Mouse (Mus musculus): ENCODE data around the gene Dtd1.

The Dtd1 gene

DNA sequence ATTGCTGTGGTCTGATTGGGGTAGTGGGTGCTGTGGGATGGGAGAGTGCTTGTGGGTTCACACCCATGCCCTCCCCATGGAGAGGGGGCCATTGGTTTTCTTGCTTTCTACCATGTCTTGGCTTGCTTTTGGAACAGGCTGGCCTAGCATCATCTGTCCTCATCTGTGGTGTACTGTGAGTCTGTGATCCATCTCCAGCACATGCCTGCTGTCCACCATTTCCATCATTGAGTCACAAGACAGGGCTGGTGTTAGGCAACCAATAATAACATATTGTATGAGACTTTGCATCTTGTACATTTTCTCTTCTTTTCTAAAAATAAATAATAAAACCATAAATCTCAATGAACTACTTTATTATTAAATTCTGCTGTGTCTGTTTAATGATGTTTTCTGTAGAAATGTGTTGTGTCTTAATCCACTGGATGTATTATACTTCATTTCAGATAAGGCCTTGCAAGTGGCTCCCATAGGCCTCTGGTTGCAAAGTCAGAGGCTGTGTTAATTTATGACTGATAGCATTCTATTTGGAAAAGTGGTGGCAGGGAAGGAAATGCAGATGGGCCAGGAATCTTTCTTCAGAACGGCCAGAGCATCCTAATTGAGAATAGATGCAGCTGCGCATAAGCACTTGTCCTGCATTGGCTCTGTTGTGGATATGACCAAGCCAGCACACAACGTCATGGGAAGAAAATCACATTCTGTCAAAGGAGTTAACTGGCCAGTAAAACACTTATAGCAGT lies 168.8 kb downstream of the Dtd1 start:
- no peak for DNase-seq (ENCODE audit: low spot score in 2 of 2)

DNA sequence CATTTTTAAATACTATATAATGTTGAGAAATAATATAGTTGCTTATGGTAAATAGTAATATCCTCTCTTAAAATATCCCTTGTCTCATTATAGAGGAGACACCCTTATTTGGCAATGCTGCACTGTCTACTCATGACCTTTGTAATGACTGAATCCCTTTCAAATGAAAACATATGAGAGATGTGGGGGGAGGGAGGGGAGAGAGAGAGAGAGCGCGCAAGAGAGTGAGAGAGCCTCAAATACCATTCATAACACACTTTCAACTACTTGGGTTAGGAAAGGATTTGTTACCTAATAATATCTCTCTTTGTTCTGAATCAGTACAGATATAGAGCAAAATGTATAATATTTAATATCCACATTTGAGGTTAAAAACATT lies 169.4 kb downstream of the Dtd1 start:
- DNase-seq (ENCODE audit: low spot score in 2 of 2) = no peak

DNA sequence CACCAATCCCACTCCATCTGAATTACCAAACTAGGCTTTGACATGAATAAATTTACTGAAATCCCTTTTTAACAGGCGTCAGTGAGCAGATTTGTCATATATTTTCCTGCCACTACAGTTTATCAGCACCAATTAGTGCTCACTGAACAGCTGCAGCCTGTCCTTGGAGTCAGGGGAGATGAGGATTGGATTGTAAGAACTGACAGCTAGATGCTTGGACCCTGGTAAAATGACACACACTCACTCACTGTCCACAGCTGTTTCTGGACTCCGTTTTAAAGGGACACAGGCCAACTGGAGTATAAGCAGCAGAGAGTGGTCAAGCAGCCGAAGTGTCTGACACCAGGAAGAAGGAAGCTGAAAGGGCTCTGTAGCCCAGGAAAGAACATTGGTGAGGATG lies 169.9 kb downstream of the Dtd1 start:
- DNase-seq (ENCODE audit: low spot score in 2 of 2) = no peak

DNA sequence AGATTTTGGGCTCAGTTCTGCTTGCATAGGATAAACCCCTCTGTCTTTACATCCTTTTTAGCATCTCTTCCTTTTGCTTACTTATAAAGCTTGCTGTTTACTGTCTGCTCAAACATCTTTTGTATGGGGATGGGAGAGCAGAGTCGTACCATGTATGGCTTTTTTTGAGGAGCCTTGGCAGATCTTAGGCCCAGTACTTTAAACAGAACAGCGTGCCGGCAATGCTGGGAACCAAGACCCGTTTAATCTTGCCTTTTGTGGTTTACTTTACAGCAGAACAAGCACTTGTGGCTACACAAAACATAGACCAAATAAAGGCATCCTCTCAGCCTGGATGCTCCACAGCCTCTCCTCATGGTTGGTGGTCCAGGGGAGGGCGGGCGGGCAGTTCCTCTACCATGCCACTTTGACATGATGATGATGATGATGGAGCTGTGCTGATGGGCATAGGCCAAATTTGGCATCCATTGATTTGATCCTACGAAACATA lies 170.8 kb downstream of the Dtd1 start:
- no peak for DNase-seq (ENCODE audit: low spot score in 2 of 2)

DNA sequence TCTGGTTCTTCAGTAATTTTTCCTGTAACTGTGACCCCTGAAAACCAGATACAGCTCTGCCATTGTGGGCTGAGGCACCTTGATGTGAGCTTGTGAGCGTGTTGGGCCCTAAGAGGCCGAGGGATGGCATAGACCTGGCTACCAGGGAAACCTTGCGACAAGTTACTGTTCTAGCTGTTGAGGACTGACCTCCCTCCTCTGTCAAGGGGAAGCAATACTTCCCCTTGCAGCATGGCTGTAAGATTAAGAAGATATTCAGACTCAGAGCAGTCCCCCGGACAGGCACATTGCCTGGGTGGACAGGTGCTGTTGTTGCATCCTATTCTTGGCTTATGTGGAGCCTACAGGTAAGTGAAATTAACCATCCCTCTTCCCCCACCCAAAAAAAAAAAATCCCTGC lies 172.1 kb downstream of the Dtd1 start:
- DNase-seq (ENCODE audit: low spot score in 2 of 2) = no peak

DNA sequence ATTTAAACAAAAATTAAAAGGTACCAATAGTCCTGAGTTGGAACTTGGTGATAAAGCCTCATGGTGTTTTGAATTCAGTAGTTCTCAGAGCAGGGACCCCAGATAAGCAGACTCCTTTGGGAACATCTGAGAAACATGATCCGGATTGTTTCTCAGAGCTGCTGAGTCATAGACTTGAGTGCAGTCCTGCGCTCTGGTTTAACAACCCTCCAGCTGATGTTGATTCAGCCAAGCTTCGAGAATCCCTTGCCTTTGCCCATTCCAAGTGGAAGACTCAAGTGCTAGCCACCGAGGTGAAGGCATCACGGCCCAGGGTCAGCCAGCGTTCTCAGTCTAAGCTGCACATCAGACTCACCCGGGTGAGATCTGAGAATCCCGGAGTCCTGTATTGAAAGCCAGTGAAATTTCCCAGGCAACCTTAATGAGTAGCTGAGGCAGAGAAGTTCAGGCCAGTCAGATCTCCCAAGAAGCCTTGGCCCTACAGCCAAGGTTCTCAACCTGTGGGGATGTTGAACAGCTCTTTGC lies 175.0 kb downstream of the Dtd1 start:
- peak in 1 of 2 experiments; percentile 6 for DNase-seq (ENCODE audit: low spot score in 2 of 2)

DNA sequence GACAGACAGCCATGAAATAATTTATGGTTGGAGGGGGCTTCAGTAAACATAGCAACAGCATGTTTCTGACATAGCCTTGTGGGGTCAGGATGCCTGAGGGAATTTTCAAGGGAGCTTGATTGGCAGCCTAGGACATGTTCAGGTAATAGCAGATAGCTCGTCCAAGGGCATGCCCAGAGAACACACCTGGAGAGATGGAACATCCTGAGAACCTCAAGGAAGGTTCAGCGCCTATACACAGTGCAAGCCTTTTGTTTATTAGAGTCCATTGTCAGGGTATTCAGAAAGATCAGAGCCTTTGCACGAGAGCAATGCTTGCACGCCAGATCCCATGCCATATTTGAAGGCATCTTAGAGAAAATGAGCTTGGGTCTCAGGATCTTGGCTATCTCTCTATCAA lies 175.9 kb downstream of the Dtd1 start:
- DNase-seq (ENCODE audit: low spot score in 2 of 2) = no peak

DNA sequence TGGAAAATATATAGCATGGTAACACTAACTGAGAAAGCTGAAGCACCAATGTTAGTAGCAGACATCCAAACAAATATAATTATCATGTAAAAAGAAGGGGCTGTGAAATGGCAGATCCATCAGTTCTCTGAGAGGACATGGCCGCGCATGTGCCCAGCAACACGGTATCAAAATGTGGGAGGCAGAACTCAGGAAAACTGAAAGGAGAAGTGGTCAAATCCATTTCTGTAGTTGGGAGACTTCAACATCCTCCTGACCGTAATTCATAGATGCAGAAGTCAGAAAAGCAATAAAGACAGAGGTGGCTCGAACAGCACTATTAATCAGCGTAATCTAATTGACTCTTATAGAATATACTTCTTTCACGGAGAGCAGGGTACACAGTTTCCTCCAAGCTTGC lies 179.6 kb downstream of the Dtd1 start:
- DNase-seq (ENCODE audit: low spot score in 2 of 2) = no peak

DNA sequence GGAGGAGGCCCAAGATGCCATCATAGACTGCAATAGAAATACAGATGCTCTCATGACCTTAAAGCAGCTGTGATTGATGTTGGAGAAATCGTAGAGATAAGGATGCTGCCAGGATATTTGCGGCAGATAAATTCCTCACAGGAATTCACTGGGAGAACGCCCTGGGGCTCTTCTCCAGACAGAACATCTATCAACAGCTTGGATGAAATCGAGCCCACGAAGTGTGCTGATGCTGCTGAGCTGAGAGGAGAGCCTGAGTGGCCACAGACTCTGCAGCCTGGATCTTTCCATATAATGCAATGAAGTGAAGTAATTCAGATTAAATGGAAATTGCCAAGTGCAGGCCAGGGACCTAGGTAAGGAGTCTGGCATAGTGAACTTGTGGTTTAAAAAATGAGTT lies 181.0 kb downstream of the Dtd1 start:
- peak in 1 of 2 experiments; percentile 4 for DNase-seq (ENCODE audit: low spot score in 2 of 2)

DNA sequence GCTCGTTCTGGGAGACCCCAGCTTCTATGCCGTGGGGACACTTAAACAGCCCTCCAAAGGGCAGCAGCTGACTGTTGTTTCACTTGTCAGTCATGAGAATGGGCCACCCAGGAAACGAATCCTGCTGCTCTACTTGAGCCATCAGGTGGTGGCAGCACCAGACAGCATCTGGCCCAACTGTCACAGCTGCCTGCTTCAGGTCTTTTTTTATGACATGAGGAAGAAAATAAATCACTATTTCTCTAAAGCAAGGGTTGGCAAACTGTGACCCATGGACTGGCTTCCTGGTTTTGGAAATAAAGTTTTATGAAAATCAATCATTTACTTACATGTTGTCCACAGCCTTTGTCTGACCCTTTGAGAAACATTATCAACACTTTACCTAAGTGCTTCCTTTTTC lies 182.2 kb downstream of the Dtd1 start:
- no peak for DNase-seq (ENCODE audit: low spot score in 2 of 2)

DNA sequence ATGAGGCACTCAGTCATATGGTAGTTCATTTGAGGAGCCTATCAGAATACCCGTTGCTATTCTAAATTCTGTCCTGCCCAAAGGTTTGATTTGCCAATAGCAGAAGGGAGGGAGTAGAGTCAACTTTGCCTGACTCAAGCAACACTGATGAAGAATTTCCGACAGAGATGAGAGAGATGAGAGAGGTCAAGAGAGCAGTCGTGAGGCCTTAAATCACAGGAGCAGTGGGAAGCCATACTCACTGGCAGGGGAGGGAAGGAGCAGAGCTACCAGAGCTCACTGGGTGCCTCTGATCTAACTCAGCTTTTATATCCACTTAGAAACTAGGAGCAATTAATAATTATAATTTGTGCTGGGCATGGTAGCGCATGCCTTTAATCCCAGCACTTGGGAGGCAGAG lies 182.8 kb downstream of the Dtd1 start:
- no peak for DNase-seq (ENCODE audit: low spot score in 2 of 2)

DNA sequence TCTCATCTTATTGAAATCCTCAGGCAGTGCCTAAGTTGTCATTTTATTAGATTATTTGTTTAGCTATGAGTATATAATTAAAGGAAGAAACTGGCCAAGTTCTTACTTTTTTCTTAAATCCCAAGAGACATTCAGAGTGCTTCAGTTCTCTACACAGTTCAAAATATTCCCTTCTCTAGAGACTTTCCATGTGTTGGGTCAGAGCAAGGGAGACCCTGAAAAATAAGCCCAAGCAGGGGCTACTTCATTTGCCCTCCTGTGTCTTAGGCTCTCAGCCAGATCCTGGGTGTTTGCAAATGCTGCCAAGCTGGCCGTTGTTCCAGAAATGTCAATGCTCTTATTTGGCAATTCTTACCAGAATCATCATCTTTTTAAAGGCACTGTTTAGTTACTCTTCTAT lies 183.5 kb downstream of the Dtd1 start:
- DNase-seq (ENCODE audit: low spot score in 2 of 2) = no peak

DNA sequence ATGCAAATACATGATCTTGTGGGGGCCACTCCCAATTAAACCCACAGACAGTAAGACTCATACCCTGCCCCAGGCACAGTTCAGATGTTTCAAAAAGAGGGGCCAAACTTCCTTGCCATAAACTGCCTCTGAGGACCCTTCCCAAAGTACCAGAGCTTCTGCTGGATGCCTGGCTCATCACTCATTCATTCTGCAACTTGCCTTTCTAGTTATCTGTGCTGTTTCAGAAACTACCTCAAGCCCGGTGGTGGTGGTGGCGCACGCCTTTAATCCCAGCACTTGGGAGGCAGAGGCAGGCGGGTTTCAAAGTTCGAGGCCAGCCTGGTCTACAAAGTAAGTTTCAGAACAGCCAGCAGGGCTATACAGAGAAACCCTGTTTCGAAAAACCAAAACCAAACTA lies 184.1 kb downstream of the Dtd1 start:
- DNase-seq (ENCODE audit: low spot score in 2 of 2) = no peak

DNA sequence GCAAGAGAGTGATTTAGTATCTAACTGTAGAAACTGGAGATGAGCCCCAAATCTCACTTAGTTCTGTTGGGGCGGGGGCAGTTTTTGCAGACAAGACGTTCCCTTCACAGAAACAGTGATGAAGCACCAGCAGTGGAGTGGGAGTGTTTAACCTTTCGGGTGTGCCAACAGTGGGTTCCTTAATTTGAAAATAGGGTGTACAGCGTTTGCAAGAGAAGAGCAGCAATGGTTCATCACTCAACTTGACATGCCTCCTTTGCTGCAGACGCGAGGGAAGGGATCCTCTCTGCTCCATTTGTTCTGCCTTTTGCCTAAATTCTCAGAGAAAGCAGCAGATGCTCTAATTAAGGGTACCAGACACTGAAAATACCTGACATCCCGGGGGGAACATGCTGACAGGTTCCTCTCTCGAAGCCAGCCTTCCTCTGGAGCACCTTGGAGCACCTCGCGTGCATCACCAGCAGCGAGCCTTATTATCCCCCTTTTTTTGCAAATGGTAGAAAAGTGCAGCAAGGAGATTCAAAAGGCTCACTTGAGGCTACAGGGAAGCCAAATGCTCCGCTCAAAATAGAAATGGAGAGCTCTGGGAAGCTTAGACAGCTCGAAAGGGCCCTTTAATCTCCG lies 192.1 kb downstream of the Dtd1 start:
- no peak for DNase-seq (ENCODE audit: low spot score in 2 of 2)

DNA sequence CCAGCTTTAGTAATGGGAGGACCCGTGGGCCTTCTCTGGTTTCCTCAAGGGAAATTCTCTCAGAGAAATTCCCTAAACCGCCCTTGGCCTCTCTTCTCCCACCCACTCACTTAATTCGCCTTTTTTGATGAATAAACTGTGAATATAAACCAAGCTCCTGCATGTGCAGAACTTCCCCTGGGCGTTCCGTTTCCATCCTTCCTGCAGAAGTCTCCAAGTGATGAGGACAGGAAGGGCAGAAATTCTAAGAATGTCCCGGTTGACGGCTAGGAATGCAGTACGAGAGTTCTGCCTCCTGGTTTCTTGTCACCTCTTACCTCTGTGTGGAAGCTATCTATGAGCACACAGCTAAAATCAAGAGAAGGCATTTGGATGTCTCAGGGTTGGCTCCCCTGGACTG lies 197.8 kb downstream of the Dtd1 start:
- DNase-seq (ENCODE audit: low spot score in 2 of 2) = no peak

DNA sequence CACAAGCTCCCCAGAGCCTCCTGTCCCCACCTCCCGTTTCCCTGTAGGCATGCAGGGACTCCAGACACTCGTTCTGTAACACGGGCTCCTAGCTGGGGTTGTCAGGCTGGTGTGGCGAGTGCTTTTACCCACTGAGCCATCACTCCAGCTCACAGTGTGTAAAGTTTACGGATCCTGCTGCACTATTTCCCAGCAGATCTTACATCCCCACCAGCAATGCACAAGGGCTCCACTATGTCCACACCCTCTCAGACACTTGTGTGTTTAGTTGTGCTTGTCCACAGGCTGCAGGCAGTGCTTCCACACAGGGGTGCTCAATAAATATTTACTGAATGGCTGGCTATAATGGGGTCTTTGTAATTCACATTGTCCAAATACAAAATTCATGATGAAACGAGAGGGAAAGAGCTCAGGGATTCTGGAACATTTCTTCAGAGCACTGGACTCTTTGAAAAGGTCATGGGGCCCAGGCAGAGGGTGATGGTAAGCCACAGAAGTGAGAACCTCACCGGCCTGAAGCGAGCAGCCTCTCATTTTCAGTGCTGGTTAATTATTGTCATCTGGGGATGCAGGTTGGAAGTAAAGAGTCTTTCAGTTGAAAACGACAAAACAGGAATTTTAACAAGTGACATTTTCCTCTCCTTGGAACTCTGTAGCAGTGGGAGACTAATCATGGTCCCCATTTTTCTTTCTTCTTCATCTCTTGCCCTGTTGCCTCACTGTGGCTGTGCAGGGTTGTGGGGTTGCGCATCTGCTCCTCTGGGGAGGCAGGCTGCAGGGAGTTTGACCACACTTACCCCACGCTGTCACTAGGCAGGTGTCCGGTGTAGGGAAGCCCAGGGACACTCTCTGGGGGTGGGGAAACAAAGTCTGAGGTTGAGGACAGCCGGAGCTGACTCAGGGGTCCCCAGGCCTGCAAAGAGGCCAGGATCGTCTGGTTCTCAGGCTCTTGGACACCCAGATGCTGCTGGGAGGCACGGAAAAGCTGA lies 208.4 kb downstream of the Dtd1 start:
- DNase-seq (ENCODE audit: low spot score in 2 of 2) = no peak

All from urinary bladder, adult 18-20 months (tissue).